Mouse (Mus musculus) CH12.LX (cell line): ENCODE data around the gene Fxyd5. TPM values are rescaled to one million over a fixed set of nuclear protein-coding genes. Genes with fewer than 3 reads are reported as not detected.

Experiments used
- DNase-seq: peaks from one replicate; pipeline ENCODE4 v3.0.0-alpha.2; 2013; ENCODE audit errors: extremely low read depth
- H3K27ac ChIP-seq: 2 replicates; pipeline ENCODE4 v1.5.1; 2012; ENCODE audit warnings: low read depth, mild to moderate bottlenecking, control low read depth, moderate library complexity; ENCODE audit not compliant: insufficient read depth
- H3K27me3 ChIP-seq: replicated peaks from 2 replicates; pipeline ENCODE3; 2012; ENCODE audit warnings: inconsistent platforms
- H3K36me3 ChIP-seq, 2 experiments: replicated peaks in 1 of 2; 2 replicates each; pipeline versions ENCODE3 to v1.6.1; 2012; ENCODE audit warnings: inconsistent platforms in 1 of 2, low read length in 1 of 2, mild to moderate bottlenecking in 1 of 2, mixed read lengths in 1 of 2, moderate library complexity in 1 of 2; ENCODE audit not compliant: control insufficient read depth in 1 of 2, insufficient read depth in 1 of 2
- H3K4me1 ChIP-seq, 2 experiments: 2 replicates each; pipeline ENCODE4 v1.6.1; 2012; ENCODE audit warnings: inconsistent platforms in 1 of 2, moderate library complexity in 1 of 2; ENCODE audit not compliant: insufficient read depth in 2 of 2, control insufficient read depth in 1 of 2
- H3K4me2 ChIP-seq: 2 replicates; pipeline ENCODE4 v1.6.1; 2012; ENCODE audit warnings: low read depth, mild to moderate bottlenecking, control low read depth; ENCODE audit not compliant: poor library complexity, insufficient read depth, severe bottlenecking
- H3K4me3 ChIP-seq, 3 experiments: fragments of 150-350 bp in 1 of 3; sonication (generic) in 1 of 3; replicated peaks in 1 of 3; 2 replicates each; pipeline versions ENCODE3 to v1.5.1; 2011 to 2012; ENCODE audit warnings: low read depth in 2 of 3, low read length in 2 of 3, mild to moderate bottlenecking in 2 of 3, moderate library complexity in 2 of 3, control low read depth in 1 of 3, improper control_type of control experiment in 1 of 3, inconsistent platforms in 1 of 3, mixed read lengths in 1 of 3; ENCODE audit not compliant: poor library complexity in 1 of 3
- H3K79me2 ChIP-seq: replicated peaks from 2 replicates; pipeline ENCODE4 v1.6.1; 2012; ENCODE audit warnings: mild to moderate bottlenecking, moderate library complexity; ENCODE audit not compliant: control insufficient read depth, poor library complexity, insufficient read depth, severe bottlenecking; ENCODE audit errors: extremely low read depth
- H3K9ac ChIP-seq: 2 replicates; pipeline ENCODE4 v1.6.1; 2012; ENCODE audit warnings: low read depth, mild to moderate bottlenecking, control low read depth, moderate library complexity; ENCODE audit not compliant: insufficient read depth
- H3K9me3 ChIP-seq: replicated peaks from 2 replicates; pipeline ENCODE3; 2012; ENCODE audit warnings: low read length, inconsistent platforms, mixed read lengths
- BHLHE40 ChIP-seq: IDR thresholded peaks from 2 replicates; pipeline ENCODE4 v1.6.1; 2011; ENCODE audit warnings: mild to moderate bottlenecking, low read depth, low read length, improper control_type of control experiment
- CHD2 ChIP-seq: IDR thresholded peaks from 2 replicates; pipeline ENCODE4 v1.6.1; 2011; ENCODE audit warnings: low read length, improper control_type of control experiment
- CTCF ChIP-seq, 2 experiments: IDR thresholded peaks in 1 of 2; conservative IDR thresholded peaks in 1 of 2; 2 replicates each; pipeline ENCODE4 v1.5.1; 2011 to 2012; ENCODE audit warnings: low read depth in 2 of 2, low read length in 2 of 2, improper control_type of control experiment in 1 of 2, inconsistent platforms in 1 of 2, mild to moderate bottlenecking in 1 of 2, moderate library complexity in 1 of 2
- ELF1 ChIP-seq: IDR thresholded peaks from 2 replicates; pipeline ENCODE4 v1.6.1; 2014; ENCODE audit warnings: low read depth, mild to moderate bottlenecking, inconsistent platforms, low read length, improper control_type of control experiment
- EP300 ChIP-seq: IDR thresholded peaks from 2 replicates; pipeline ENCODE4 v1.6.1; 2011; ENCODE audit warnings: low read length, improper control_type of control experiment
- ETS1 ChIP-seq: conservative IDR thresholded peaks from 2 replicates; pipeline ENCODE4 v1.6.1; 2012; ENCODE audit warnings: low read depth, mild to moderate bottlenecking, inconsistent platforms, low read length, improper control_type of control experiment, moderate library complexity
- GABPA ChIP-seq: IDR thresholded peaks from 2 replicates; pipeline ENCODE4 v1.6.1; 2012; ENCODE audit warnings: low read depth, low read length, improper control_type of control experiment, inconsistent platforms; ENCODE audit not compliant: insufficient replicate concordance
- IRF4 ChIP-seq: IDR thresholded peaks from 2 replicates; pipeline ENCODE4 v1.6.1; 2014; ENCODE audit warnings: low read depth, mild to moderate bottlenecking, inconsistent platforms, low read length, improper control_type of control experiment
- JUN ChIP-seq: IDR thresholded peaks from 2 replicates; pipeline ENCODE4 v1.6.1; 2011; ENCODE audit warnings: low read depth, mild to moderate bottlenecking, low read length, improper control_type of control experiment, moderate library complexity; ENCODE audit not compliant: insufficient read depth
- JUND ChIP-seq: conservative IDR thresholded peaks from 2 replicates; pipeline ENCODE4 v1.6.1; 2011; ENCODE audit warnings: low read depth, low read length, improper control_type of control experiment
- KAT2A ChIP-seq: IDR thresholded peaks from 2 replicates; pipeline ENCODE4 v1.6.1; 2012; ENCODE audit warnings: low read length, improper control_type of control experiment, inconsistent platforms; ENCODE audit not compliant: insufficient replicate concordance
- MAFK ChIP-seq: IDR thresholded peaks from 2 replicates; pipeline ENCODE4 v1.6.1; 2011; ENCODE audit warnings: low read length, improper control_type of control experiment; ENCODE audit not compliant: insufficient replicate concordance
- MAX ChIP-seq: IDR thresholded peaks from 2 replicates; pipeline ENCODE4 v1.6.1; 2011; ENCODE audit warnings: low read length, improper control_type of control experiment
- MAZ ChIP-seq: IDR thresholded peaks from 2 replicates; pipeline ENCODE4 v1.6.1; 2012; ENCODE audit warnings: low read depth, mild to moderate bottlenecking, inconsistent platforms, low read length, improper control_type of control experiment, moderate library complexity
- MEF2A ChIP-seq: IDR thresholded peaks from 2 replicates; pipeline ENCODE4 v1.6.1; 2014; ENCODE audit warnings: low read depth, mild to moderate bottlenecking, inconsistent platforms, low read length, improper control_type of control experiment, borderline replicate concordance
- MYC ChIP-seq: IDR thresholded peaks from 2 replicates; pipeline ENCODE4 v1.6.1; 2011; ENCODE audit warnings: low read depth, mild to moderate bottlenecking, improper control_type of control experiment, low read length
- POLR2AphosphoS2 ChIP-seq: IDR thresholded peaks from 2 replicates; pipeline ENCODE4 v1.6.1; 2011; ENCODE audit warnings: low read depth, low read length, improper control_type of control experiment
- RAD21 ChIP-seq: IDR thresholded peaks from 2 replicates; pipeline ENCODE4 v1.6.1; 2011; ENCODE audit warnings: low read depth, mild to moderate bottlenecking, low read length, improper control_type of control experiment, moderate library complexity
- RCOR1 ChIP-seq: conservative IDR thresholded peaks from 2 replicates; pipeline ENCODE4 v1.6.1; 2012; ENCODE audit warnings: low read depth, mild to moderate bottlenecking, inconsistent platforms, low read length, improper control_type of control experiment
- SIN3A ChIP-seq: IDR thresholded peaks from 2 replicates; pipeline ENCODE4 v1.6.1; 2012; ENCODE audit warnings: low read length, improper control_type of control experiment, inconsistent platforms
- TCF12 ChIP-seq: IDR thresholded peaks from 2 replicates; pipeline ENCODE4 v1.6.1; 2014; ENCODE audit warnings: low read depth, mild to moderate bottlenecking, inconsistent platforms, low read length, improper control_type of control experiment
- UBTF ChIP-seq: IDR thresholded peaks from 2 replicates; pipeline ENCODE4 v1.6.1; 2012; ENCODE audit warnings: low read depth, mild to moderate bottlenecking, inconsistent platforms, low read length, improper control_type of control experiment, moderate library complexity
- USF1 ChIP-seq: IDR thresholded peaks from 2 replicates; pipeline ENCODE4 v1.6.1; 2014; ENCODE audit warnings: low read depth, mild to moderate bottlenecking, inconsistent platforms, low read length, improper control_type of control experiment
- ZC3H11A ChIP-seq: IDR thresholded peaks from 2 replicates; pipeline ENCODE4 v1.6.1; 2012; ENCODE audit warnings: low read depth, mild to moderate bottlenecking, inconsistent platforms, low read length, improper control_type of control experiment
- ZNF384 ChIP-seq: IDR thresholded peaks from 2 replicates; pipeline ENCODE4 v1.6.1; 2012; ENCODE audit warnings: low read depth, low read length, improper control_type of control experiment, inconsistent platforms
- dilution Hi-C: fragments of 300-500 bp; cut with MboI; formaldehyde crosslinking; loops from 2 replicates; pipeline ENCODE4 v1.14.3; 2020; ENCODE audit warnings: low sequenced_read_pairs; ENCODE audit not compliant: extremely low pct_unique_long_range_greater_than_20kb, extremely low pct_ligation_motif_present
- in situ Hi-C: fragments of 300-500 bp; cut with MboI; formaldehyde crosslinking; loops from 3 replicates; pipeline ENCODE4 v1.14.3; 2019; ENCODE audit warnings: low sequenced_read_pairs, low pct_ligation_motif_present, low pct_unique_long_range_greater_than_20kb, mixed read lengths
- polyA plus RNA-seq: library from polyadenylated mRNA; unstranded; fragments of >175 nt; gene quantifications from 2 replicates; pipeline ENCODE4 v1.2.1, GENCODE M21; 2012; ENCODE audit warnings: low read depth; ENCODE audit not compliant: insufficient read length
- total RNA-seq, 2 experiments: library from RNA; depleted of rRNA; stranded (reverse); fragments of 300-350 nt in 1 of 2; fragments of >200 nt in 1 of 2; gene quantifications; 2 replicates each; pipeline ENCODE4 v1.2.3; 2012 to 2014

Gene Fxyd5
- total and polyA plus RNA-seq, 3 experiments, result 43.8 to 124 (median 71.6) TPM

GRCm38 (mm10) chr7:31072326-31072725 lies 30.0 kb upstream of the Fxyd5 start:
- Histone ChIP-seq H3K27me3 (peaks cover 48% of the 10 kb centered on the region), H3K36me3 (no peaks in the 10 kb centered on the region), H3K9ac (no peak overlapping the region), H3K9me3 (peaks cover 4% of the 10 kb centered on the region), H3K27ac (no peak overlapping the region), H3K79me2 (no peaks in the 10 kb centered on the region), H3K4me1 (no peaks in the 10 kb centered on the region), H3K4me3 (no peak overlapping the region), H3K4me2 (no peak overlapping the region)
- in situ Hi-C loops, result no loop called here
- dilution Hi-C loops, result no loop called here
- DNase-seq, result no peak
- TF ChIP-seq CHD2 (no peak), KAT2A (no peak), RAD21 (no peak), SIN3A (no peak), RCOR1 (no peak), ELF1 (no peak), JUN (no peak)

- peaks cover 49% of the 10 kb centered on the region for H3K27me3 ChIP-seq
- H3K9me3 ChIP-seq, result peaks cover 4% of the 10 kb centered on the region
- no peak overlapping the region for H3K4me2 ChIP-seq
- TF ChIP-seq RCOR1 (no peak), JUND (no peak), UBTF (no peak), ZC3H11A (no peak), MAZ (no peak), MAFK (no peak), GABPA (no peak)
- H3K9ac ChIP-seq, result no peak overlapping the region
- H3K36me3 ChIP-seq, result no peaks in the 10 kb centered on the region
- H3K4me3 ChIP-seq, result no peak overlapping the region
- in situ Hi-C loops, result no loop called here
- dilution Hi-C loops, result no loop called here
- no peak for DNase-seq
- peaks cover 4% of the 10 kb centered on the region in 2 experiments for H3K4me1 ChIP-seq
- H3K79me2 ChIP-seq, result no peaks in the 10 kb centered on the region
- H3K27ac ChIP-seq, result no peak overlapping the region
Observed at GRCm38 (mm10) chr7:31070324-31070723, 28.0 kb upstream of the Fxyd5 start.

- peaks cover 4 to 8% of the 10 kb centered on the region in 2 experiments for H3K4me1 ChIP-seq
- TF ChIP-seq EP300, result no peak
- no peak for TF ChIP-seq MYC
- TF ChIP-seq RCOR1, result no peak
- no peak for TF ChIP-seq ELF1
- TF ChIP-seq SIN3A, result no peak
- no peak for TF ChIP-seq JUND
- no peak for TF ChIP-seq MEF2A
- TF ChIP-seq ZNF384, result no peak
- no peak for TF ChIP-seq MAX
- TF ChIP-seq ETS1, result no peak
- TF ChIP-seq IRF4, result no peak
- no peak for TF ChIP-seq BHLHE40
- no peak for TF ChIP-seq POLR2AphosphoS2
- TF ChIP-seq USF1, result no peak
- TF ChIP-seq CTCF (conservative IDR thresholded peaks at IDR 0.05 in 1 of 2, IDR thresholded peaks at IDR 0.05 in 1 of 2; ENCODE audit: low read depth in 2 of 2, low read length in 2 of 2), result no peak
- no peak for TF ChIP-seq TCF12
- TF ChIP-seq CHD2, result no peak
- no peak for DNase-seq
- H3K4me2 ChIP-seq, result no peak overlapping the region
- peaks cover 56% of the 10 kb centered on the region for H3K27me3 ChIP-seq
- H3K4me3 ChIP-seq, result no peak overlapping the region
- peaks cover 4% of the 10 kb centered on the region for H3K9me3 ChIP-seq
- in situ Hi-C loops (no loop called here), dilution Hi-C loops (no loop called here)
- no peak overlapping the region for H3K9ac ChIP-seq
- no peak overlapping the region for H3K27ac ChIP-seq
- no peaks in the 10 kb centered on the region for H3K36me3 ChIP-seq
- no peaks in the 10 kb centered on the region for H3K79me2 ChIP-seq
Observed at GRCm38 (mm10) chr7:31069491-31069890, 27.2 kb upstream of the Fxyd5 start.
